Mouse (Mus musculus) lung, postnatal 0 days (tissue): ENCODE data around the gene Gm3417.
"Not testable (repeated sequence)": the region's sequence is repeated elsewhere in the genome, so short reads cannot be mapped to it uniquely, and the experiment has no call there.

Source experiments
- CTCF ChIP-seq: IDR thresholded peaks from 2 replicates; pipeline ENCODE4 v1.5.1; 2016; ENCODE audit warnings: antibody characterized with exemption, mild to moderate bottlenecking
- EP300 ChIP-seq: IDR thresholded peaks from 2 replicates; pipeline ENCODE4 v1.6.1; 2016; ENCODE audit warnings: antibody characterized with exemption, mild to moderate bottlenecking, control low read depth

- not testable (repeated sequence) for TF ChIP-seq CTCF, EP300
Measured at GRCm38 (mm10) chr17:14960951-14961556, 17.5 kb downstream of the Gm3417 start, which contains the start of gene Phf10.
